Mouse (Mus musculus): ENCODE results near the gene Nrp1. TPM values are rescaled to one million over a fixed set of nuclear protein-coding genes. Genes with fewer than 3 reads are reported as not detected.

Gene Nrp1
- polyA plus RNA-seq, 1 experiment: 1.1 TPM

GRCm38 (mm10) chr8:128471186-128471585, 112.8 kb downstream of the Nrp1 start:
- H3K9me3 ChIP-seq: no peaks in the 10 kb centered on the region

GRCm38 (mm10) chr8:128472871-128473270, 114.5 kb downstream of the Nrp1 start:
- H3K36me3 ChIP-seq (replicated peaks; ENCODE audit: low read length): no peaks in the 10 kb centered on the region
- no peaks in the 10 kb centered on the region for H3K4me1 ChIP-seq
- TF ChIP-seq FLI1 (IDR thresholded peaks at IDR 0.05; ENCODE audit: low read length) (no peak), GATA1 (IDR thresholded peaks at IDR 0.05; ENCODE audit: borderline replicate concordance, low read length) (no peak)
- no peaks in the 10 kb centered on the region for H3K9me3 ChIP-seq
- H3K27me3 ChIP-seq (replicated peaks): peaks cover 1% of the 10 kb centered on the region
- H3K4me3 ChIP-seq (replicated peaks): no peak overlapping the region

More at GRCm38 (mm10) chr8:128471186-128471585, 112.8 kb downstream of the Nrp1 start:
- H3K27me3 ChIP-seq (replicated peaks): no peaks in the 10 kb centered on the region
- no peaks in the 10 kb centered on the region for H3K36me3 ChIP-seq (replicated peaks; ENCODE audit: low read length)
- no peaks in the 10 kb centered on the region for H3K4me1 ChIP-seq
- no peak overlapping the region for H3K4me3 ChIP-seq (replicated peaks)
- TF ChIP-seq GATA1 (IDR thresholded peaks at IDR 0.05; ENCODE audit: borderline replicate concordance, low read length): no peak
- no peak for TF ChIP-seq FLI1 (IDR thresholded peaks at IDR 0.05; ENCODE audit: low read length)

- Histone ChIP-seq H3K27me3 (replicated peaks) (peaks cover 3% of the 10 kb centered on the region), H3K4me3 (replicated peaks) (no peak overlapping the region), H3K36me3 (replicated peaks; ENCODE audit: low read length) (no peaks in the 10 kb centered on the region), H3K4me1 (no peaks in the 10 kb centered on the region), H3K9me3 (no peaks in the 10 kb centered on the region)
- TF ChIP-seq FLI1 (IDR thresholded peaks at IDR 0.05; ENCODE audit: low read length) (no peak), GATA1 (IDR thresholded peaks at IDR 0.05; ENCODE audit: borderline replicate concordance, low read length) (no peak)
These were observed 115.2 kb downstream of the Nrp1 start for GRCm38 (mm10) chr8:128473456-128474239.

GRCm38 (mm10) chr8:128474614-128475013, 116.2 kb downstream of the Nrp1 start:
- H3K9me3 ChIP-seq: no peaks in the 10 kb centered on the region
- TF ChIP-seq GATA1 (IDR thresholded peaks at IDR 0.05; ENCODE audit: borderline replicate concordance, low read length) (no peak), FLI1 (IDR thresholded peaks at IDR 0.05; ENCODE audit: low read length) (no peak)
- peaks cover 3% of the 10 kb centered on the region for H3K27me3 ChIP-seq (replicated peaks)
- H3K36me3 ChIP-seq (replicated peaks; ENCODE audit: low read length): no peaks in the 10 kb centered on the region
- no peaks in the 10 kb centered on the region for H3K4me1 ChIP-seq
- H3K4me3 ChIP-seq (replicated peaks): no peak overlapping the region

GRCm38 (mm10) chr8:128476206-128476605, 117.8 kb downstream of the Nrp1 start:
- TF ChIP-seq GATA1 (IDR thresholded peaks at IDR 0.05; ENCODE audit: borderline replicate concordance, low read length) (no peak), FLI1 (IDR thresholded peaks at IDR 0.05; ENCODE audit: low read length) (no peak)
- no peaks in the 10 kb centered on the region for H3K9me3 ChIP-seq
- no peaks in the 10 kb centered on the region for H3K36me3 ChIP-seq (replicated peaks; ENCODE audit: low read length)
- H3K4me1 ChIP-seq: peaks cover 4% of the 10 kb centered on the region; the same call in 1 of the 2 replicates
- no peak overlapping the region for H3K4me3 ChIP-seq (replicated peaks)
- H3K27me3 ChIP-seq (replicated peaks): peaks cover 6% of the 10 kb centered on the region

GRCm38 (mm10) chr8:128478017-128478416, 119.6 kb downstream of the Nrp1 start:
- no peak for TF ChIP-seq FLI1 (IDR thresholded peaks at IDR 0.05; ENCODE audit: low read length)
- no peak for TF ChIP-seq GATA1 (IDR thresholded peaks at IDR 0.05; ENCODE audit: borderline replicate concordance, low read length)
- Histone ChIP-seq H3K4me1 (peaks cover 4% of the 10 kb centered on the region; the same call in 1 of the 2 replicates), H3K36me3 (replicated peaks; ENCODE audit: low read length) (no peaks in the 10 kb centered on the region), H3K9me3 (no peaks in the 10 kb centered on the region), H3K4me3 (replicated peaks) (no peak overlapping the region), H3K27me3 (replicated peaks) (peaks cover 6% of the 10 kb centered on the region)

- H3K36me3 ChIP-seq (replicated peaks; ENCODE audit: low read length): no peaks in the 10 kb centered on the region
- H3K9me3 ChIP-seq: no peaks in the 10 kb centered on the region
- H3K27me3 ChIP-seq (replicated peaks): peaks cover 6% of the 10 kb centered on the region
- H3K4me1 ChIP-seq: peaks cover 4% of the 10 kb centered on the region; the same call in 1 of the 2 replicates
- TF ChIP-seq FLI1 (IDR thresholded peaks at IDR 0.05; ENCODE audit: low read length) (no peak), GATA1 (IDR thresholded peaks at IDR 0.05; ENCODE audit: borderline replicate concordance, low read length) (no peak)
- no peak overlapping the region for H3K4me3 ChIP-seq (replicated peaks)
These were observed 121.1 kb downstream of the Nrp1 start for GRCm38 (mm10) chr8:128479309-128480013.

GRCm38 (mm10) chr8:128480896-128481665, 122.7 kb downstream of the Nrp1 start:
- Histone ChIP-seq H3K9me3 (no peaks in the 10 kb centered on the region), H3K36me3 (replicated peaks; ENCODE audit: low read length) (no peaks in the 10 kb centered on the region), H3K4me1 (peaks cover 4% of the 10 kb centered on the region; the same call in 1 of the 2 replicates), H3K27me3 (replicated peaks) (peaks cover 6% of the 10 kb centered on the region), H3K4me3 (replicated peaks) (peak overlapping the region; percentile 34)
- TF ChIP-seq FLI1 (IDR thresholded peaks at IDR 0.05; ENCODE audit: low read length) (no peak), GATA1 (IDR thresholded peaks at IDR 0.05; ENCODE audit: borderline replicate concordance, low read length) (no peak)

- Histone ChIP-seq H3K4me1 (peaks cover 4% of the 10 kb centered on the region; the same call in 1 of the 2 replicates), H3K9me3 (no peaks in the 10 kb centered on the region), H3K36me3 (replicated peaks; ENCODE audit: low read length) (no peaks in the 10 kb centered on the region), H3K4me3 (replicated peaks) (no peak overlapping the region), H3K27me3 (replicated peaks) (peaks cover 3% of the 10 kb centered on the region)
- no peak for TF ChIP-seq FLI1 (IDR thresholded peaks at IDR 0.05; ENCODE audit: low read length)
- TF ChIP-seq GATA1 (IDR thresholded peaks at IDR 0.05; ENCODE audit: borderline replicate concordance, low read length): no peak
These were observed 124.9 kb downstream of the Nrp1 start for GRCm38 (mm10) chr8:128483344-128483743.

Data from megakaryocyte, embryonic 14.5 days (primary cell).